Mouse (Mus musculus): ENCODE data around the gene Fam168a.

GRCm38 (mm10) chr7:100770669-100771341 is 64.4 kb downstream of the Fam168a start:
- no peak for TF ChIP-seq ZNF384 (IDR thresholded peaks at IDR 0.05; ENCODE audit: low read depth, low read length)
- no peak for TF ChIP-seq CTCF (IDR thresholded peaks at IDR 0.05 in 2 of 3, conservative IDR thresholded peaks at IDR 0.05 in 1 of 3; ENCODE audit: control insufficient read depth in 1 of 3, insufficient read depth in 1 of 3, low read depth in 2 of 3, low read length in 3 of 3, poor library complexity in 1 of 3, severe bottlenecking in 1 of 3)
- no peak for TF ChIP-seq ZC3H11A (IDR thresholded peaks at IDR 0.05; ENCODE audit: low read depth, low read length)
- TF ChIP-seq GATA1 (IDR thresholded peaks at IDR 0.05; ENCODE audit: low read depth, low read length), result peak; percentile 76
- peak; percentile 77 to 88 for TF ChIP-seq EP300 (IDR thresholded peaks at IDR 0.05; ENCODE audit: low read depth in 1 of 2, low read length in 2 of 2)
- no peak for TF ChIP-seq CHD1 (IDR thresholded peaks at IDR 0.05; ENCODE audit: low read depth, low read length)
- no peak for TF ChIP-seq MAZ (IDR thresholded peaks at IDR 0.05; ENCODE audit: low read depth, low read length)
